Mouse (Mus musculus) intestine, embryonic 14.5 days (tissue): ENCODE data around the gene Flot1. TPM values are rescaled to one million over a fixed set of nuclear protein-coding genes. Genes with fewer than 3 reads are reported as not detected.

Experiments used
- ATAC-seq: fragments of 200-750 bp; cut with Nextera tagmentation; replicated peaks from 2 replicates; pipeline ENCODE4 v1.8.0; 2017; ENCODE audit warnings: low read depth, moderate number of reproducible peaks, moderate TSS enrichment, moderate library complexity; ENCODE audit not compliant: low FRiP score, low TSS enrichment
- DNase-seq: peaks from one replicate; pipeline ENCODE4 v3.0.0-alpha.2; 2018; ENCODE audit warnings: low spot score
- H3K27ac ChIP-seq: fragments of 300-500 bp; sonication (generic); 2 replicates; pipeline ENCODE4 v1.5.1; 2014; ENCODE audit warnings: low read depth, mild to moderate bottlenecking, control low read depth
- H3K27me3 ChIP-seq: fragments of 300-500 bp; sonication (generic); replicated peaks from 2 replicates; pipeline ENCODE4 v1.6.1; 2014; ENCODE audit warnings: low read length, control low read depth; ENCODE audit not compliant: control insufficient read depth, insufficient read depth
- H3K36me3 ChIP-seq: fragments of 300-500 bp; sonication (generic); 2 replicates; pipeline ENCODE4 v1.6.1; 2014; ENCODE audit warnings: low read length, control low read depth; ENCODE audit not compliant: control insufficient read depth, insufficient read depth
- H3K4me1 ChIP-seq: fragments of 300-500 bp; sonication (generic); replicated peaks from 2 replicates; pipeline ENCODE4 v1.6.1; 2014; ENCODE audit warnings: low read length, control low read depth, mixed read lengths; ENCODE audit not compliant: control insufficient read depth, insufficient read depth
- H3K4me2 ChIP-seq: fragments of 300-500 bp; sonication (generic); 2 replicates; pipeline ENCODE4 v1.6.1; 2014; ENCODE audit warnings: low read length
- H3K4me3 ChIP-seq: fragments of 300-500 bp; sonication (generic); 2 replicates; pipeline ENCODE4 v1.5.1; 2014; ENCODE audit warnings: low read depth, low read length, control low read depth, mixed read lengths
- H3K9ac ChIP-seq: fragments of 300-500 bp; sonication (generic); 2 replicates; pipeline ENCODE4 v1.6.1; 2014; ENCODE audit warnings: mild to moderate bottlenecking, low read length
- H3K9me3 ChIP-seq: fragments of 300-500 bp; sonication (generic); 2 replicates; pipeline ENCODE4 v1.6.1; 2016; ENCODE audit warnings: low read length, control low read depth; ENCODE audit not compliant: control insufficient read depth
- WGBS: fragments of 180-500 bp; shearing (Covaris S2); extraction: QIAGEN DNeasy Blood & Tissue Kit; methylation state at CpG from one replicate; pipeline ENCODE4 v1.1.7; 2014; 5-methylcytosine and 5-hydroxymethylcytosine counted together
- polyA plus RNA-seq: library from polyadenylated mRNA; unstranded; fragments of >200 nt; fragmentation: Nextera tagmentation; extraction: Ambion mirVana; gene quantifications from 2 replicates; pipeline ENCODE4 v1.2.1, GENCODE M21; 2014

Flot1 gene
- polyA plus RNA-seq, 1 experiment from 2014 or later = 42.5 TPM

- WGBS = 86% methylated on average over 13 of the region's 13 CpGs
- no peak overlapping the region for H3K27ac ChIP-seq
- no peak overlapping the region for H3K4me3 ChIP-seq
Measured at GRCm38 (mm10) chr17:35825109-35825850, 2.2 kb downstream of the Flot1 start.

GRCm38 (mm10) chr17:35829737-35830136 lies 6.7 kb downstream of the Flot1 start:
- peak; percentile 73 for ATAC-seq
- peaks cover 16% of the 10 kb centered on the region for H3K4me1 ChIP-seq
- no peaks in the 10 kb centered on the region for H3K9me3 ChIP-seq
- no peaks in the 10 kb centered on the region for H3K27me3 ChIP-seq
- no peak overlapping the region for H3K4me3 ChIP-seq
- H3K9ac ChIP-seq = no peak overlapping the region
- DNase-seq = peak; percentile 89
- peak overlapping the region; percentile 5; the same call in 1 of the 2 replicates for H3K27ac ChIP-seq
- peak overlapping the region; percentile 23; the same call in 1 of the 2 replicates for H3K4me2 ChIP-seq
- under 1% methylated on average over 21 of the region's 21 CpGs for WGBS
- H3K36me3 ChIP-seq = peaks cover 66% of the 10 kb centered on the region

More at GRCm38 (mm10) chr17:35825109-35825850, 2.2 kb downstream of the Flot1 start:
- H3K27me3 ChIP-seq = no peaks in the 10 kb centered on the region
- peaks cover 41% of the 10 kb centered on the region for H3K36me3 ChIP-seq
- no peaks in the 10 kb centered on the region for H3K9me3 ChIP-seq
- no peak for DNase-seq
- ATAC-seq = no peak
- H3K9ac ChIP-seq = no peak overlapping the region
- H3K4me2 ChIP-seq = no peak overlapping the region
- peaks cover 13% of the 10 kb centered on the region for H3K4me1 ChIP-seq

GRCm38 (mm10) chr17:35832400-35833238 lies 9.6 kb downstream of the Flot1 start:
- no peak for DNase-seq
- H3K4me1 ChIP-seq = peaks cover 29% of the 10 kb centered on the region
- WGBS = 61% methylated on average over 8 of the region's 8 CpGs
- no peaks in the 10 kb centered on the region for H3K27me3 ChIP-seq
- no peak overlapping the region for H3K9ac ChIP-seq
- no peak overlapping the region for H3K4me3 ChIP-seq
- ATAC-seq = no peak
- peaks cover 60% of the 10 kb centered on the region for H3K36me3 ChIP-seq
- H3K4me2 ChIP-seq = no peak overlapping the region
- no peaks in the 10 kb centered on the region for H3K9me3 ChIP-seq
- H3K27ac ChIP-seq = no peak overlapping the region

- Histone ChIP-seq H3K36me3 (peaks cover 54% of the 10 kb centered on the region), H3K4me3 (no peak overlapping the region), H3K9me3 (no peaks in the 10 kb centered on the region), H3K27me3 (no peaks in the 10 kb centered on the region), H3K9ac (no peak overlapping the region), H3K4me2 (no peak overlapping the region), H3K4me1 (peaks cover 29% of the 10 kb centered on the region), H3K27ac (no peak overlapping the region)
- DNase-seq = no peak
- 29% methylated on average over 5 of the region's 5 CpGs for WGBS
- ATAC-seq = no peak
Measured at GRCm38 (mm10) chr17:35833239-35833751, 10.3 kb downstream of the Flot1 start.

GRCm38 (mm10) chr17:35833894-35834293 lies 10.9 kb downstream of the Flot1 start:
- Histone ChIP-seq H3K4me2 (no peak overlapping the region), H3K9ac (0 out of 2 replicates have a peak overlapping the region, but pooled peaks have one; percentile 8), H3K9me3 (no peaks in the 10 kb centered on the region), H3K4me1 (peaks cover 29% of the 10 kb centered on the region), H3K4me3 (no peak overlapping the region), H3K27ac (no peak overlapping the region), H3K36me3 (peaks cover 49% of the 10 kb centered on the region), H3K27me3 (no peaks in the 10 kb centered on the region)
- 55% methylated on average over 5 of the region's 5 CpGs for WGBS
- ATAC-seq = no peak
- no peak for DNase-seq

- peak overlapping the region; percentile 92 for H3K9ac ChIP-seq
- H3K4me3 ChIP-seq = peak overlapping the region; percentile 69
- H3K36me3 ChIP-seq = peaks cover 45% of the 10 kb centered on the region
- peaks cover 37% of the 10 kb centered on the region for H3K4me1 ChIP-seq
- ATAC-seq (no peak), DNase-seq (no peak)
- no peaks in the 10 kb centered on the region for H3K9me3 ChIP-seq
- no peaks in the 10 kb centered on the region for H3K27me3 ChIP-seq
- H3K27ac ChIP-seq = no peak overlapping the region
- H3K4me2 ChIP-seq = peak overlapping the region; percentile 90
- WGBS = 73% methylated on average over 26 of the region's 26 CpGs
Measured at GRCm38 (mm10) chr17:35834696-35835422, 11.8 kb downstream of the Flot1 start.

GRCm38 (mm10) chr17:35835424-35836140 lies 12.6 kb downstream of the Flot1 start:
- Histone ChIP-seq H3K4me3 (peak overlapping the region; percentile 69), H3K9me3 (no peaks in the 10 kb centered on the region), H3K27ac (no peak overlapping the region; the same call in 1 of the 2 replicates), H3K4me2 (peak overlapping the region; percentile 90), H3K36me3 (peaks cover 45% of the 10 kb centered on the region), H3K9ac (peak overlapping the region; percentile 92), H3K27me3 (no peaks in the 10 kb centered on the region), H3K4me1 (peaks cover 33% of the 10 kb centered on the region)
- DNase-seq (no peak), ATAC-seq (no peak)
- 72% methylated on average over 26 of the region's 26 CpGs for WGBS
